Comparison of ENCODE assay signal across 8 mouse cellular contexts in genomic region chr7:141131024-141131820, GRCm38 (mm10). TPM values are rescaled to one million over a fixed set of nuclear protein-coding genes. Genes with fewer than 3 reads are reported as not detected.
A peak's percentile ranks its signal among the peaks of the same experiment; 100 is the strongest.
DNase-seq lines count a peak whose midpoint lies in the region; ATAC-seq and TF ChIP-seq lines count a peak whose summit lies in the region.

No protein-coding gene starts in this region.

- H3K4me1 ChIP-seq in ES-E14 (ENCODE audit: control insufficient read depth in 2 of 2, insufficient read depth in 2 of 2, low read length in 2 of 2, poor library complexity in 1 of 2), result peaks cover 4 to 11% of the 10 kb centered on the region in 2 experiments; a peak in 3 of 4 replicates
- H3K4me1 ChIP-seq in forebrain, embryonic 16.5 days (replicated peaks; ENCODE audit: control insufficient read depth, insufficient read depth, low read length), result peaks cover 18% of the 10 kb centered on the region
- peaks cover 16% of the 10 kb centered on the region for H3K4me1 ChIP-seq in lung, embryonic 15.5 days

- H3K27me3 ChIP-seq in forebrain, embryonic 16.5 days (replicated peaks; ENCODE audit: control insufficient read depth, insufficient read depth, low read length), result no peaks in the 10 kb centered on the region
- no peaks in the 10 kb centered on the region for H3K27me3 ChIP-seq in lung, embryonic 15.5 days

- peak; percentile 88 for DNase-seq in ES-E14 (ENCODE audit: low read depth, low spot score)
- DNase-seq in cerebellum, adult 11-12 months, result peak; percentile 89
- peak; percentile 90 for DNase-seq in heart, postnatal 4 days
- peak; percentile 84 to 89 for DNase-seq in layer of hippocampus, adult 8-10 months (ENCODE audit: low spot score in 2 of 2)
- DNase-seq in ovary, adult 18-20 months (ENCODE audit: low spot score), result peak; percentile 86
- DNase-seq in thymus, postnatal 0 days (ENCODE audit: low spot score), result peak; percentile 88

- under 1% methylated on average over 59 of the region's 59 CpGs for WGBS in forebrain, embryonic 16.5 days
- under 1% methylated on average over 59 of the region's 59 CpGs for WGBS in lung, embryonic 15.5 days

- in situ Hi-C loops in ES-E14 (cut with MboI; ENCODE audit: low sequenced_read_pairs in 2 of 2, unreplicated experiment in 2 of 2), result no loop called here

- H3K4me3 ChIP-seq in ES-E14 (ENCODE audit: insufficient read depth in 1 of 2, low read depth in 1 of 2, low read length in 2 of 2, poor library complexity in 1 of 2, severe bottlenecking in 1 of 2), result peak overlapping the region; percentile 79 to 90
- peak overlapping the region; percentile 92 for H3K4me3 ChIP-seq in forebrain, embryonic 16.5 days (replicated peaks; ENCODE audit: low read length)
- H3K4me3 ChIP-seq in lung, embryonic 15.5 days, result peak overlapping the region; percentile 67

- peak; percentile 100 for ATAC-seq in forebrain, embryonic 16.5 days
- ATAC-seq in lung, embryonic 15.5 days (ENCODE audit: borderline replicate concordance, extremely low read depth, low FRiP score, low TSS enrichment), result peak; percentile 98

- H3K9ac ChIP-seq in ES-E14 (ENCODE audit: insufficient read depth, low read depth, low read length, poor library complexity, severe bottlenecking), result peak overlapping the region; percentile 90
- H3K9ac ChIP-seq in forebrain, embryonic 16.5 days (replicated peaks; ENCODE audit: low read depth, low read length), result peak overlapping the region; percentile 91
- peak overlapping the region; percentile 83 for H3K9ac ChIP-seq in lung, embryonic 15.5 days

- H3K9me3 ChIP-seq in ES-E14 (ENCODE audit: control insufficient read depth, insufficient read depth, low read depth, low read length), result no peaks in the 10 kb centered on the region
- no peaks in the 10 kb centered on the region for H3K9me3 ChIP-seq in forebrain, embryonic 16.5 days (ENCODE audit: control insufficient read depth, low read length)
- no peaks in the 10 kb centered on the region for H3K9me3 ChIP-seq in lung, embryonic 15.5 days

- H3K27ac ChIP-seq in ES-E14 (ENCODE audit: insufficient read depth, low read depth, low read length, poor library complexity, severe bottlenecking), result no peak overlapping the region
- peak overlapping the region; percentile 26; the same call in 1 of the 2 replicates for H3K27ac ChIP-seq in forebrain, embryonic 16.5 days (ENCODE audit: low read length)
- H3K27ac ChIP-seq in lung, embryonic 15.5 days, result no peak overlapping the region

- peaks cover 16% of the 10 kb centered on the region for H3K36me3 ChIP-seq in ES-E14 (ENCODE audit: control insufficient read depth, insufficient read depth, low read length, poor library complexity, severe bottlenecking)
- no peaks in the 10 kb centered on the region for H3K36me3 ChIP-seq in forebrain, embryonic 16.5 days (ENCODE audit: control insufficient read depth, insufficient read depth)
- H3K36me3 ChIP-seq in lung, embryonic 15.5 days, result peaks cover 12% of the 10 kb centered on the region; the same call in 1 of the 2 replicates

- peak overlapping the region; percentile 88 for H3K4me2 ChIP-seq in forebrain, embryonic 16.5 days (ENCODE audit: low read length)
- peak overlapping the region; percentile 74 for H3K4me2 ChIP-seq in lung, embryonic 15.5 days

TF ChIP-seq in ES-E14, 5 proteins besides CTCF, POLR2A, EP300 and RAD21:
- peak; percentile 78 for TF ChIP-seq HCFC1 (IDR thresholded peaks at IDR 0.05; ENCODE audit: borderline replicate concordance, insufficient read depth, low read length)
- TF ChIP-seq MAFK (IDR thresholded peaks at IDR 0.05; ENCODE audit: insufficient read depth, low read depth, low read length), result no peak
- TF ChIP-seq ZC3H11A (IDR thresholded peaks at IDR 0.05; ENCODE audit: borderline replicate concordance, low read depth, low read length), result no peak
- 0 out of 2 replicates have a peak, but pooled peaks have one; percentile 51 for TF ChIP-seq ZNF384 (IDR thresholded peaks at IDR 0.05; ENCODE audit: low read depth, low read length)
- no peak for TF ChIP-seq CHD2 (IDR thresholded peaks at IDR 0.05; ENCODE audit: low read depth, low read length)

RNA-seq across cellular contexts. Expression of gene Ptdss2, which starts 9.0 kb away (rescaled TPM):
- 65.1 and 82.8 TPM in 2 replicates for total RNA-seq in ES-E14 (2012; rRNA removed)
- 74.9 and 78.9 TPM in 2 replicates for polyA plus RNA-seq in forebrain, embryonic 16.5 days (2015; fragmentation: Nextera tagmentation; extraction: Ambion mirVana)
- total RNA-seq in heart, postnatal 4 days (2021), result 10 to 100 TPM; 40.2 to 42.5 TPM
- 10 to 100 TPM; 39.5 to 57.5 (median 54.0) TPM for total RNA-seq in layer of hippocampus, adult 8-10 months (2022)
- polyA plus RNA-seq in lung, embryonic 15.5 days (2015; fragmentation: Nextera tagmentation; extraction: Ambion mirVana), result 70.1 and 70.6 TPM in 2 replicates
- polyA plus RNA-seq in thymus, postnatal 0 days (2015; fragmentation: Nextera tagmentation; extraction: Ambion mirVana), result 25.5 and 28.8 TPM in 2 replicates

RNA-seq across cellular contexts. Expression of gene Ano9, which starts 13.6 kb away (rescaled TPM):
- 26.4 and 102 TPM in 2 replicates for total RNA-seq in ES-E14 (2012; rRNA removed)
- 0.21 and 0.22 TPM in 2 replicates for polyA plus RNA-seq in forebrain, embryonic 16.5 days (2015; fragmentation: Nextera tagmentation; extraction: Ambion mirVana)
- total RNA-seq in heart, postnatal 4 days (2021), result under 1 TPM in 1 of 2 experiments, not detected in 1; 0.20 TPM
- total RNA-seq in layer of hippocampus, adult 8-10 months (2022), result not detected
- 6.4 and 6.5 TPM in 2 replicates for polyA plus RNA-seq in lung, embryonic 15.5 days (2015; fragmentation: Nextera tagmentation; extraction: Ambion mirVana)
- polyA plus RNA-seq in thymus, postnatal 0 days (2015; fragmentation: Nextera tagmentation; extraction: Ambion mirVana), result 0.18 and 0.33 TPM in 2 replicates

RNA-seq across cellular contexts. Expression of gene Sigirr, which starts 30.9 kb away (rescaled TPM):
- 18.2 and 56.2 TPM in 2 replicates for total RNA-seq in ES-E14 (2012; rRNA removed)
- polyA plus RNA-seq in forebrain, embryonic 16.5 days (2015; fragmentation: Nextera tagmentation; extraction: Ambion mirVana), result 2.1 TPM in 2 replicates
- 1 to 10 TPM; 3.3 to 4.3 TPM for total RNA-seq in heart, postnatal 4 days (2021)
- 1 to 10 TPM; 2.6 to 3.1 (median 2.9) TPM for total RNA-seq in layer of hippocampus, adult 8-10 months (2022)
- polyA plus RNA-seq in lung, embryonic 15.5 days (2015; fragmentation: Nextera tagmentation; extraction: Ambion mirVana), result 12.8 and 15.1 TPM in 2 replicates
- 45.9 and 51.9 TPM in 2 replicates for polyA plus RNA-seq in thymus, postnatal 0 days (2015; fragmentation: Nextera tagmentation; extraction: Ambion mirVana)

RNA-seq across cellular contexts. Expression of gene Rnh1, which starts 41.4 kb away (rescaled TPM):
- 61.9 and 70.3 TPM in 2 replicates for total RNA-seq in ES-E14 (2012; rRNA removed)
- 41.0 and 45.7 TPM in 2 replicates for polyA plus RNA-seq in forebrain, embryonic 16.5 days (2015; fragmentation: Nextera tagmentation; extraction: Ambion mirVana)
- total RNA-seq in heart, postnatal 4 days (2021), result 10 to 100 TPM; 73.9 to 84.0 TPM
- total RNA-seq in layer of hippocampus, adult 8-10 months (2022), result 10 to 100 TPM; 37.5 to 49.4 (median 42.2) TPM
- 143 and 152 TPM in 2 replicates for polyA plus RNA-seq in lung, embryonic 15.5 days (2015; fragmentation: Nextera tagmentation; extraction: Ambion mirVana)
- 71.2 and 72.2 TPM in 2 replicates for polyA plus RNA-seq in thymus, postnatal 0 days (2015; fragmentation: Nextera tagmentation; extraction: Ambion mirVana)

RNA-seq across cellular contexts. Expression of gene Pkp3, which starts 53.2 kb away (rescaled TPM):
- 8.0 and 12.2 TPM in 2 replicates for total RNA-seq in ES-E14 (2012; rRNA removed)
- polyA plus RNA-seq in forebrain, embryonic 16.5 days (2015; fragmentation: Nextera tagmentation; extraction: Ambion mirVana), result 0.17 TPM in 1 of 2 replicates, not detected in the other
- total RNA-seq in heart, postnatal 4 days (2021), result under 1 TPM in 1 of 2 experiments, not detected in 1; 0.23 TPM
- total RNA-seq in layer of hippocampus, adult 8-10 months (2022), result not detected
- polyA plus RNA-seq in lung, embryonic 15.5 days (2015; fragmentation: Nextera tagmentation; extraction: Ambion mirVana), result 14.6 and 15.2 TPM in 2 replicates
- polyA plus RNA-seq in thymus, postnatal 0 days (2015; fragmentation: Nextera tagmentation; extraction: Ambion mirVana), result 45.1 and 47.8 TPM in 2 replicates

Comparison
In these comparisons a context has a peak if more than half of its experiments do, and no peak if none do; other contexts are left out.
1. RNA of gene Ano9, which starts 13.6 kb away (total RNA-seq): 26.4 to 102 TPM in ES-E14; 0.20 TPM in heart, postnatal 4 days and not detected in layer of hippocampus, adult 8-10 months; every median in the first group is over 10 times any median in the second.
2. Peak in every context shown above with its lines, with median percentiles within 50 percentile points of each other: DNase-seq, H3K4me3 ChIP-seq and H3K9ac ChIP-seq.